Mouse (Mus musculus) lung, embryonic 14.5 days (tissue): ENCODE data around the gene Nup133. TPM values are rescaled to one million over a fixed set of nuclear protein-coding genes. Genes with fewer than 3 reads are reported as not detected.

ENCODE experiments used
- ATAC-seq: fragments of 200-750 bp; cut with Nextera tagmentation; 2 replicates; pipeline ENCODE4 v1.8.0; 2017; ENCODE audit warnings: mild to moderate bottlenecking, moderate TSS enrichment, moderate library complexity; ENCODE audit not compliant: insufficient read depth
- DNase-seq: peaks from one replicate; pipeline ENCODE4 v3.0.0-alpha.2; 2015
- H3K27ac ChIP-seq: fragments of 300-500 bp; sonication (generic); 2 replicates; pipeline ENCODE4 v1.5.1; 2014; ENCODE audit warnings: low read depth, mild to moderate bottlenecking, moderate library complexity
- H3K27me3 ChIP-seq: fragments of 300-500 bp; sonication (generic); 2 replicates; pipeline ENCODE4 v1.6.1; 2014; ENCODE audit warnings: low read length, control low read depth; ENCODE audit not compliant: insufficient read depth
- H3K36me3 ChIP-seq: fragments of 300-500 bp; sonication (generic); 2 replicates; pipeline ENCODE4 v1.6.1; 2014; ENCODE audit warnings: control low read depth; ENCODE audit not compliant: insufficient read depth
- H3K4me1 ChIP-seq: fragments of 300-500 bp; sonication (generic); 2 replicates; pipeline ENCODE4 v1.6.1; 2014; ENCODE audit warnings: antibody characterized with exemption, control low read depth; ENCODE audit not compliant: insufficient read depth
- H3K4me2 ChIP-seq: fragments of 300-500 bp; sonication (generic); 2 replicates; pipeline ENCODE4 v1.6.1; 2014; ENCODE audit warnings: mild to moderate bottlenecking
- H3K4me3 ChIP-seq: fragments of 300-500 bp; sonication (generic); 2 replicates; pipeline ENCODE4 v1.5.1; 2014; ENCODE audit warnings: low read depth, low read length
- H3K9ac ChIP-seq: fragments of 300-500 bp; sonication (generic); 2 replicates; pipeline ENCODE4 v1.6.1; 2014
- H3K9me3 ChIP-seq: fragments of 300-500 bp; sonication (generic); 2 replicates; pipeline ENCODE4 v1.6.1; 2016; ENCODE audit warnings: low read depth, low read length, control low read depth
- CTCF ChIP-seq: IDR thresholded peaks from 2 replicates; pipeline ENCODE4 v1.5.1; 2016; ENCODE audit warnings: antibody characterized with exemption, low read depth
- WGBS: fragments of 180-500 bp; shearing (Covaris S2); extraction: QIAGEN DNeasy Blood & Tissue Kit; methylation state at CpG from one replicate; pipeline ENCODE4 v1.1.7; 2014; 5-methylcytosine and 5-hydroxymethylcytosine counted together
- polyA plus RNA-seq: library from polyadenylated mRNA; unstranded; fragments of >200 nt; fragmentation: Nextera tagmentation; extraction: Ambion mirVana; gene quantifications from 2 replicates; pipeline ENCODE4 v1.2.1, GENCODE M21; 2014

Nup133 gene
- polyA plus RNA-seq, result 47.8 and 54.4 TPM in 2 replicates

GRCm38 (mm10) chr8:123948942-123949685, at the start of gene Nup133:
TSS of gene Nup133 (minus strand) at chr8:123949265.
- TF ChIP-seq CTCF, result peak; percentile 26; the same call in 1 of the 2 replicates
- peak within 1 kb of the TSS; percentile 98 for H3K4me2 ChIP-seq
- H3K4me3 ChIP-seq, result peak within 1 kb of the TSS; percentile 96
- H3K9me3 ChIP-seq, result no peaks in the 10 kb centered on the region
- peak within 1 kb of the TSS; percentile 91 for H3K9ac ChIP-seq
- peak within 1 kb of the TSS; percentile 86 for H3K27ac ChIP-seq
- no peaks in the 10 kb centered on the region for H3K27me3 ChIP-seq
- ATAC-seq (peak; percentile 86), DNase-seq (peak; percentile 100)
- H3K36me3 ChIP-seq, result peaks cover 36% of the 10 kb centered on the region
- WGBS, result under 1% methylated on average over 77 of the region's 77 CpGs
- peaks cover 6% of the 10 kb centered on the region; the same call in 1 of the 2 replicates for H3K4me1 ChIP-seq

GRCm38 (mm10) chr8:123993997-123994396, 44.9 kb upstream of the Nup133 start:
- H3K4me2 ChIP-seq, result peak overlapping the region; percentile 12; the same call in 1 of the 2 replicates
- peak overlapping the region; percentile 65 for H3K27ac ChIP-seq
- 0 out of 2 replicates have a peak, but pooled peaks have one; percentile 24 for ATAC-seq
- no peak for TF ChIP-seq CTCF
- H3K4me3 ChIP-seq, result no peak overlapping the region
- peaks cover 35% of the 10 kb centered on the region for H3K36me3 ChIP-seq
- DNase-seq, result peak; percentile 63
- H3K4me1 ChIP-seq, result no peaks in the 10 kb centered on the region
- no peak overlapping the region for H3K9ac ChIP-seq
- 76% methylated on average over 3 of the region's 3 CpGs for WGBS
- H3K9me3 ChIP-seq, result no peaks in the 10 kb centered on the region
- H3K27me3 ChIP-seq, result no peaks in the 10 kb centered on the region

GRCm38 (mm10) chr8:123993597-123993996, 44.5 kb upstream of the Nup133 start:
- DNase-seq, result peak; percentile 16
- H3K4me3 ChIP-seq, result no peak overlapping the region
- H3K27me3 ChIP-seq, result no peaks in the 10 kb centered on the region
- WGBS, result 69% methylated on average over 5 of the region's 5 CpGs
- 0 out of 2 replicates have a peak overlapping the region, but pooled peaks have one; percentile 12 for H3K4me2 ChIP-seq
- H3K36me3 ChIP-seq, result peaks cover 31% of the 10 kb centered on the region
- no peaks in the 10 kb centered on the region for H3K9me3 ChIP-seq
- 0 out of 2 replicates have a peak, but pooled peaks have one; percentile 38 for ATAC-seq
- no peaks in the 10 kb centered on the region for H3K4me1 ChIP-seq
- no peak overlapping the region for H3K9ac ChIP-seq
- TF ChIP-seq CTCF, result no peak
- H3K27ac ChIP-seq, result peak overlapping the region; percentile 65

- 0 out of 2 replicates have a peak, but pooled peaks have one; percentile 14 for TF ChIP-seq CTCF
- H3K4me3 ChIP-seq, result no peak overlapping the region
- H3K9ac ChIP-seq, result no peak overlapping the region
- peaks cover 24% of the 10 kb centered on the region for H3K36me3 ChIP-seq
- ATAC-seq (no peak), DNase-seq (peak; percentile 28)
- no peaks in the 10 kb centered on the region for H3K4me1 ChIP-seq
- H3K4me2 ChIP-seq, result no peak overlapping the region
- no peaks in the 10 kb centered on the region for H3K9me3 ChIP-seq
- 80% methylated on average over 8 of the region's 8 CpGs for WGBS
- H3K27me3 ChIP-seq, result no peaks in the 10 kb centered on the region
- no peak overlapping the region for H3K27ac ChIP-seq
Measured at GRCm38 (mm10) chr8:123992587-123992986, 43.5 kb upstream of the Nup133 start.

- Histone ChIP-seq H3K9ac (no peak overlapping the region), H3K27ac (no peak overlapping the region), H3K36me3 (0 out of 2 replicates have a peak, but pooled peaks cover 7% of the 10 kb centered on the region), H3K4me1 (no peaks in the 10 kb centered on the region), H3K4me2 (no peak overlapping the region), H3K9me3 (no peaks in the 10 kb centered on the region), H3K4me3 (no peak overlapping the region), H3K27me3 (no peaks in the 10 kb centered on the region)
- ATAC-seq, result no peak
- WGBS, result 75% methylated on average over 13 of the region's 13 CpGs
- no peak for DNase-seq
- no peak for TF ChIP-seq CTCF
Measured at GRCm38 (mm10) chr8:123990277-123991049, 41.4 kb upstream of the Nup133 start.

- H3K4me1 ChIP-seq, result no peaks in the 10 kb centered on the region
- ATAC-seq (no peak), DNase-seq (no peak)
- 0 out of 2 replicates have a peak, but pooled peaks cover 5% of the 10 kb centered on the region for H3K36me3 ChIP-seq
- no peak overlapping the region for H3K4me3 ChIP-seq
- H3K27me3 ChIP-seq, result no peaks in the 10 kb centered on the region
- H3K27ac ChIP-seq, result peak overlapping the region; percentile 72
- peak overlapping the region; percentile 31; the same call in 1 of the 2 replicates for H3K4me2 ChIP-seq
- 44% methylated on average over 7 of the region's 7 CpGs for WGBS
- no peak for TF ChIP-seq CTCF
- no peak overlapping the region for H3K9ac ChIP-seq
- H3K9me3 ChIP-seq, result no peaks in the 10 kb centered on the region
Measured at GRCm38 (mm10) chr8:123989128-123989527, 40.1 kb upstream of the Nup133 start.
